Mouse (Mus musculus) adrenal gland, adult (tissue): ENCODE results near the gene Stk40.
A peak's percentile ranks its signal among the peaks of the same experiment; 100 is the strongest.
"Not testable (repeated sequence)": the region's sequence is repeated elsewhere in the genome, so short reads cannot be mapped to it uniquely, and the experiment has no call there.

ENCODE experiments used
- DNase-seq, 2 experiments: peaks; one replicate each; pipeline ENCODE4 v3.0.0; 2022 to 2023; ENCODE audit warnings: low spot score in 1 of 2; ENCODE audit not compliant: inconsistent age in 2 of 2

Stk40 gene

DNA sequence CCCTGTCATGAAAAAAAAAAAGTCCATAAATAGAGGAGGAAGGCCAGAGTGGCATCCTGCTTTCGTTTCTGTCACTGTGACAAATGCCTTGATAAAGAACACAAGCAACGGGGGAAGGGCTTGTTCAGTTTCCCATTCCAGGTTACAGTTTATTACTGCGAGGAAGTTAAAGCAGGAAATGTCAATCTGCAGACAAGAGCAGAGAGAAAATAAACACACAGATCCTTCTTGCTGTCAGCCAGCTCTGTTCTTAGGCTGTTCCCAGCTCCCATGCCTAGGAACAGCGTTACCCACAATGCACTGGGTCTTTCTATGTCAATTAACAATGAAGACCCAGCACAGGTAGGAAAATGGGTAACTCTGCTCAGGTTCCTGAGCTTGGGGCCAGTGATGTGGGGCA, 51.4 kb downstream of the Stk40 start:
- peak in 1 of 2 experiments; percentile 70 for DNase-seq

- DNase-seq, result no peak
Measured at GRCm38 (mm10) chr4:126155869-126156268, 52.1 kb downstream of the Stk40 start.

DNA sequence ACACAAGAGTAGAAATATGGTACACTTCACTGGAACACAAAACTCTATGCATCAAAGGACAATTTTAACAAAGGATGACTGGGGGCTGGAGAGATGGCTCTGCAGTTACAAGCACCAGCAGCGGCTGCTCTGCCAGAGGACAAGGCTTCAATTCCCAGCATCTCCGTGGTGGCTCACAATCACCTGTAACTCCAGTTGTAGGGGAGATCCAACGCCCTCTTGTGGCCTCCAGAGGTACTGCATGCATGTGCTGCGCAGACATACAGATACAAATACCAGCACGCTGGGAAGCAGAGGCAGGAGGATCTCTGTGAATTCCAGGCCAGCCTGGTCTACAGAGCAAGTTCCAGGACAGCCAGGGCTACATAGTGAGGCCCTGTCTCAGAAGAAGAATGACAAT, 52.9 kb downstream of the Stk40 start:
- peak in 1 of 2 experiments; percentile 73 for DNase-seq

- no peak for DNase-seq
Measured at GRCm38 (mm10) chr4:126157562-126157961, 53.8 kb downstream of the Stk40 start.

- DNase-seq, result no peak
Measured at GRCm38 (mm10) chr4:126159455-126159854, 55.7 kb downstream of the Stk40 start.

- DNase-seq, result no peak
Measured at GRCm38 (mm10) chr4:126160981-126161380, 57.2 kb downstream of the Stk40 start.

GRCm38 (mm10) chr4:126161456-126161855, 57.7 kb downstream of the Stk40 start:
- DNase-seq, result no peak

DNA sequence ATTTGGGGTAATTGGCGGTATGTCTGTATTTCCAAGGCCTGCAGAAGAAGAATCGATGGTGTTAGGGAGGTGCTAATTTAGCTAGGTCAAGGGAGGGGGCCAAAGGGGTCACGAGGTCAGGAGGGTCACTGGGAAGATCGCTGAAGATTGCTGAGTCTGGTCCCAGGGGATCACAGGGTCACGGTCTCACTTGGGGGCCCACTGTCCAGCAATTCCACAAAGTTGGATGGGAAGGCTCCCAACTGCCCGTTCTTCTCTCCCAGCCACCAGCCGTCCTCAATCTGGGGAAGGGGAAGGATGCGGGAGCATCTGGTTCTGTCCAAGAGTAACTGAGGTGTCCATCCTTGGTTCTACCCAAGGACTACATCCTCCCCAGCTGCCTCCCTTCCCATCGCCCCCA, 58.2 kb downstream of the Stk40 start:
- peak; percentile 38 to 68 for DNase-seq

DNA sequence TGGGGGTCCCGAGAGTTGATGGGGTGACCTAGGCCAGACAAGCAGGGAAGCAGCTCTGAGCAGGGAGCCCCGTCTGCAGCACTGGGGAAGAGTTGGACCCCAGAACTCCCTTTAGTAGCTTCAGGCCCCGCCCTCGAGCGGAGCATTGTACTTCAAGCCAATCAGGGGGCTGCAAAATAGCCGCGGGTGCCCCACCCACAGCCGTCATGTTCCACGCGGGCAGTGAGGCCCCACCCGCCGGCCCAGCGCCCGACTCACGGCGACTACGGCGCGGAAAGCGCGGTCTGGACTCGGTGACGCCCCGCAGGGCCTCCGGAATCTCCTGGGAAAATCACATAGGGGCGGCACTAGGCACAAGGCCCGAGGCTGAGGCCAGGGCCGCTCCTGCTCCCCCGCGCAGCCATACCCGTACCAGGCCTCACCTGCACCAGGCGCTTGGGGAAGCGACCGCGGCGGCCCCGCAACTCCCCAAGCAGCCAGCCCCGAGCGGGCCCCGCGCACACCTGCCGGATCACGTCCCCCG, 58.8 kb downstream of the Stk40 start:
- peak; percentile 92 to 96 for DNase-seq

DNA sequence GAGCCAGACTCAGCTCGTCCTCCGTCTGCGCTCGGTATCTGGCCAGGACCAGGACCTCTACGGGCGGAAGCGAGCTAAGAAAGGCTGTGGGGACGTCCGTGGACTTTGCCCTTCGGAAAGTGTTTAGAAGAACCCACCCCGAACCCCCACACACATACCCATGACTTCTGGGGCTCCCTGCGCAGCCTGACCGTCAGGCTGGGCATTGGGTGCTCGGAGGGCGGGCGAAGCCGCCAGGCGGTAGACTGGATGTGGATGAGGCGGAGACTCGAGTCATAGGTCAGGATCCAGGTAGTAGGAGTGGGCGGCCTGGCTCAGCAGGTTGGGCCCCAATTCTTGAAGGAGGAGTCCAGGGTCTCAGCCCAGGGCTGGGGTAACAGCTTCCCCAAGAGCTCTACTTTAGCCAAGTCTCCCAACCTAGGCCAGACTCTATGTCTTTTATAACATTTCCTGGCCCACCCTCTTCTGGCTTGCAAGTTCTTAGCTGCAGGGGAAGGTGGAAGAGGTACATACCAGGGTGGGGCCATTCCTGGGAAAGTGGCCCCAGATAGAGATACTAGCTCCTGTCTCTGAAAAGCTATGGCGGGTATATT, 59.4 kb downstream of the Stk40 start, which contains the start of gene Sh3d21:
Gene Sh3d21 (minus strand): TSS at position 425 of the 593 bp plus-strand sequence.
- DNase-seq, result no peak

DNA sequence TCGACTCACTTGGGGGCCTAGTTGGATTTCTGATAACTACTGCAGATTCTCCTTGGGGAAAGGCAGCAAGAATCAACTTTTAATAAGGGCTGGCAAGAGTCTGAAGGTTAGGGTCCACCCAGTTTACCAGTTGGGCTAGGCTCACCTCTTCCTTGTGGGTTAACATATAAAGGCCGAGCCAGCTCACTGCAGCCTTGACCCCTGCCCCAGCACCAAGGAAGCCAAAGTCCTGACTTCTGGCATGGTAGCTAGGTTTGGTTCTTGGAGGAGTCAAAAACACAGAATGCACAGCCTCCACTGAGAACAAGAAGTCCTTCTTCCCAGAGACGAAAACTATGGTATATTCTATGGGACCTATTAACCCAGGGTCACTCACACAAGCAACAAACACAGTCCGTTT, 59.9 kb downstream of the Stk40 start:
- peak in 1 of 2 experiments; percentile 62 for DNase-seq

GRCm38 (mm10) chr4:126165092-126165491, 61.3 kb downstream of the Stk40 start:
- peak in 1 of 2 experiments; percentile 38 for DNase-seq

DNA sequence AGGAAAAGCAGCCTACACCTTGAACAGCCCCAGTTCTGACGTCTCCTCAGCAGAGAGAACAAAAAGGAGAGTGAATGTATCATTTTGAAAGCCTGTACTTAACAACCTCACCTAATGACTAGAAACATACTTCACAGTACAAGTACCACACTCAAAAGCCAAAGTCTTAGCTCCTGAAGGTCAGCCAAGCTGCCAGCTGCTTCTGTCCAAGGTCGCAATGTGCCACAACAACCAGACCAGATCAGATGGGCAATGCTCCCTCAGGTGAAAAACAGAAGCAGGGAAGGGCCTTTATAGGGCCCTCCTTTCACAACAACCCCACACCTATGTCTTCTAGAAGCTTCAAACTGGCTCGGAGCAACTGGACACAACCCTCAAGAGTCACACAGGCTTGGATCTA, 62.3 kb downstream of the Stk40 start:
- DNase-seq, result peak; percentile 63 to 85

DNA sequence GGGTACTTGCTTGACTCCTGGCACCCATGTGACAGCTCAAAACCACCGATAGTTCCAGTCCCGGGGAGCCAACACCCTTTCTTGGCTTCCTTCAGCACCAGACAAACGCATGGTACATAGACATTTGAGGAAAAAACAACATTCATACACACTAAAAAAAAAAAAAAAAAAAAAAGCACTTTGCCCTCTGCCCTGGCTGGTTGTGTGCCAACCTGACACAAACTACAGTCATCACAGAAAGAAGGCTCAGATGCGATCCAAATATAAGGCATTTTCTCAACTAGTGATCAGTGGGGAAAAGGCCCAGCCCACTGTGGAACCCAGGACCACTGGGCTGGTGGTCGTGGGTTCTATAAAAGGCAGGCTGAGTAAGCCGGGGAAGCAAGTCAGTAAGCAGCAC, 65.1 kb downstream of the Stk40 start:
- peak in 1 of 2 experiments; percentile 30 for DNase-seq

DNA sequence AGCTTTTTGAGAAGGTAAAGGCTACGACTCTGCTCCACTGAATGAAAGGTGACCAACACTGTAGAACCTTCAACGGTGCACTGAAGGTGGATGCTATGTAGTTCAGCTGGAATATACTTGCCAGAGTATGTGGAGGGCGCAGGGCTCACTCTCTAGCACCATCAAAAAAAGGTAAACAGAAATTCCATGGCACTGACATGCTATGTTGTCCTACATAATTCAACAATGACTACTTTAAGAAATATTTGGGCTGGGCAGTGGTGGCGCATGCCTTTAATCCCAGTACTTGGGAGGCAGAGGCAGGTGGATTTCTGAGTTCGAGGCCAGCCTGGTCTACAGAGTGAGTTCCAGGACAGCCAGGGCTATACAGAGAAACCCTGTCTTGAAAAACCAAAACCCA, 67.0 kb downstream of the Stk40 start:
- not testable (repeated sequence) for DNase-seq

DNA sequence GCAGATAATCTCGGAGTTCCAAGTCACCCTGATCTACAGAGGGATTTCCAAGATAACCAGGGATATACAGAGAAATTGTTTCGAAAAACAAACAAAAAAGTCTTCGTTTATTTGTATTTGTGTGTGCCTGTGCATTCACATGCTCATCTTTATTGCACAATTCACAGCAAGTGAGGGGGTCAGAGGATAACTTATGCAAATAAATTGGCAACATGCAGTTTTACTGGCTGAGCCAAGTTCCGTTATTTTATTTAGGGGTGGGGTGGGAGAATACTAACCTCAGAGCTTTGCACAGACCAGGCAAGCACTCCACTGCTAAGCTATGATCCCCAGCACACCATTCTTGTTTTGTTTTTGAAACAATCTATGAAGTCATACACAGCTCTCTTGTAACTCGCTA, 70.0 kb downstream of the Stk40 start:
- no peak for DNase-seq

DNA sequence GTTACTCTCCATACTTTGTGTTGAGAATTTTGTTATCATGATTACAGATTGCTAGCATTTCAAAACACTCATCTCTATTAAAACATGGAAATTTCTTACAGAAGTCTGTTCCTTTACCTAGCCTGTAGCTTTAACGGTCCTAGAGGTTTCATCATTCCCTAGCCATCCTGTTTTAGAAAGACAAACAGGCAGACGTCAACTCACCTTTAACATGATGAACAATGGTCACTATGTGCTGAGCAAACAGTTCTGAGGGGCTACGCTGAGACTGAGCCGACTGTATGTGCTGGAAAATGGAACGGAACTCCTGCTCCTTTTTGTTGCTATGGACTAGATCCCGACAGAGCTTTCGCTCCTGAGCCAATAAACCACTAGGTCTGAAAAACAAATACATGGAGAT, 72.2 kb downstream of the Stk40 start:
- DNase-seq, result not testable (repeated sequence)

- peak; percentile 65 to 91 for DNase-seq
Measured at GRCm38 (mm10) chr4:126181170-126181957, 77.6 kb downstream of the Stk40 start.

DNA sequence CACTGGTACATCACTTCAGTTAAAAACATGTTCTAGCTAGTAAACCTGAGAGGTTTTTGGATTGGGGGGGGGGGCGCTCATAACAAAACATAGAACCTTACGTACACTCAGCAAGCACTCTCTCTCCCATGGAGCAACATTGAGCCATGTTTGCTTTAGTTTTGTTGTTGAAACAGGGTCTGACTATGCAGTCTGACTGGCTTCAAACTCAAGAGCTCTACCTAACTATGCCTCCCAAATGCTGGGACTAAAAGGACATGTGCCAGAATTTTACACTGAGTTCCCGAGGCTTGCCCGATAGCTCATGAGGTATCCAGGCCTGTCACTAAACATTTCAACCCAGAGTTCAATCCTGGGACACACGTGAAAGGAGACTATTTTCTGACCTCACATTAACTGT, 79.3 kb downstream of the Stk40 start:
- DNase-seq, result no peak

- peak in 1 of 2 experiments; percentile 31 for DNase-seq
Measured at GRCm38 (mm10) chr4:126187096-126187495, 83.3 kb downstream of the Stk40 start.
